Mouse (Mus musculus): ENCODE data around the gene Krtap4-6. TPM values are rescaled to one million over a fixed set of nuclear protein-coding genes. Genes with fewer than 3 reads are reported as not detected.

The Krtap4-6 gene
- polyA plus RNA-seq, 1 experiment from 2014 or later, result not detected

DNA sequence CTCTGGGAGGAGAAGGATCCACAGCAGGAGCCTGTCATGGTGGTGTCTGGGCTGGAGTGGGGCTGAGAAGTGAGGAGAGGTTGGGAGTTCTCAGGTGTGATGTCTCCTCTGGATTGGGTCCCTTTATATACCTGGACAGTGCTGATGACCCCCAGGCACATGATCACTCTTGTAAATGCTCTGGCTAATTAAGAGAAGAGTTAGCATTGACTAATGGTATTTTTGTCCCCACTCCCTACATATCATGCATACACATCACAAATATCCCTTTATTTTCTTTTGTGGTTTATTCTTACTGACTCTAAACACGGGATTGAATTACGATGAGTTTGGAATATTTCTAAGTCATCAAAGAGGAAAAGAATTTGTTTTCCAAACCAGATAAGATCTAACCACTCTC lies 45.4 kb downstream of the Krtap4-6 start, which contains the start of gene Gm11562:
Gene Gm11562, minus strand, starts transcription at position 101 of the 400 bp plus-strand sequence.
- Histone ChIP-seq H3K9me3 (ENCODE audit: control insufficient read depth, low read length) (no peaks in the 10 kb centered on the region), H3K4me2 (replicated peaks; ENCODE audit: low read depth, low read length) (no peak within 1 kb of the TSS), H3K9ac (ENCODE audit: low read depth, low read length) (no peak within 1 kb of the TSS), H3K27ac (ENCODE audit: low read depth, low read length) (no peak within 1 kb of the TSS), H3K4me3 (ENCODE audit: low read length) (no peak within 1 kb of the TSS), H3K4me1 (ENCODE audit: control insufficient read depth, insufficient read depth, low read length) (no peaks in the 10 kb centered on the region), H3K36me3 (ENCODE audit: control insufficient read depth, insufficient read depth, low read length) (no peaks in the 10 kb centered on the region), H3K27me3 (ENCODE audit: control insufficient read depth, insufficient read depth, low read length) (no peaks in the 10 kb centered on the region)
- WGBS, result 77% methylated on average over 2 of the region's 2 CpGs
- ATAC-seq (ENCODE audit: low FRiP score, low TSS enrichment), result no peak

Other genes starting within 250 kb of the Krtap4-6 start
- gene Krt12, start 243.7 kb downstream of the Krtap4-6 start, polyA plus RNA-seq (2014; fragmentation: Nextera tagmentation; extraction: Ambion mirVana), result not detected in 2 replicates
- gene Krt20, start 227.8 kb downstream of the Krtap4-6 start, polyA plus RNA-seq (2014; fragmentation: Nextera tagmentation; extraction: Ambion mirVana), result 0.22 and 0.36 TPM in 2 replicates
- gene Krt23, start 172.8 kb downstream of the Krtap4-6 start, polyA plus RNA-seq (2014; fragmentation: Nextera tagmentation; extraction: Ambion mirVana), result 24.7 and 33.3 TPM in 2 replicates
- 0.43 and 0.69 TPM in 2 replicates for gene Krt39, start 144.6 kb downstream of the Krtap4-6 start, polyA plus RNA-seq (2014; fragmentation: Nextera tagmentation; extraction: Ambion mirVana)
- not detected in 2 replicates for gene Krt40, start 122.8 kb downstream of the Krtap4-6 start, polyA plus RNA-seq (2014; fragmentation: Nextera tagmentation; extraction: Ambion mirVana)
- gene Krtap3-3, start 115.1 kb downstream of the Krtap4-6 start, polyA plus RNA-seq (2014; fragmentation: Nextera tagmentation; extraction: Ambion mirVana), result not detected in 2 replicates
- gene Krtap3-2, start 109.1 kb downstream of the Krtap4-6 start, polyA plus RNA-seq (2014; fragmentation: Nextera tagmentation; extraction: Ambion mirVana), result not detected in 2 replicates
- not detected in 2 replicates for gene Gm11939, start 106.5 kb downstream of the Krtap4-6 start, polyA plus RNA-seq (2014; fragmentation: Nextera tagmentation; extraction: Ambion mirVana)
- not detected in 2 replicates for gene Krtap3-1, start 99.3 kb downstream of the Krtap4-6 start, polyA plus RNA-seq (2014; fragmentation: Nextera tagmentation; extraction: Ambion mirVana)
- gene Krtap1-5, start 84.9 kb downstream of the Krtap4-6 start, polyA plus RNA-seq (2014; fragmentation: Nextera tagmentation; extraction: Ambion mirVana), result not detected in 2 replicates
- not detected in 2 replicates for gene Krtap1-4, start 82.3 kb downstream of the Krtap4-6 start, polyA plus RNA-seq (2014; fragmentation: Nextera tagmentation; extraction: Ambion mirVana)
- not detected in 2 replicates for gene Krtap1-3, start 74.6 kb downstream of the Krtap4-6 start, polyA plus RNA-seq (2014; fragmentation: Nextera tagmentation; extraction: Ambion mirVana)
- gene Krtap9-3, start 67.9 kb downstream of the Krtap4-6 start, polyA plus RNA-seq (2014; fragmentation: Nextera tagmentation; extraction: Ambion mirVana), result not detected in 2 replicates
- gene Gm11938, start 62.7 kb downstream of the Krtap4-6 start, polyA plus RNA-seq (2014; fragmentation: Nextera tagmentation; extraction: Ambion mirVana), result not detected in 2 replicates
- gene Gm11937, start 55.8 kb downstream of the Krtap4-6 start, polyA plus RNA-seq (2014; fragmentation: Nextera tagmentation; extraction: Ambion mirVana), result not detected in 2 replicates
- not detected in 2 replicates for gene Krtap2-4, start 51.1 kb downstream of the Krtap4-6 start, polyA plus RNA-seq (2014; fragmentation: Nextera tagmentation; extraction: Ambion mirVana)
- not detected in 2 replicates for gene Gm11562, start 45.5 kb downstream of the Krtap4-6 start, polyA plus RNA-seq (2014; fragmentation: Nextera tagmentation; extraction: Ambion mirVana)
- gene Krtap4-1, start 37.7 kb downstream of the Krtap4-6 start, polyA plus RNA-seq (2014; fragmentation: Nextera tagmentation; extraction: Ambion mirVana), result not detected in 2 replicates
- gene Krtap4-2, start 30.9 kb downstream of the Krtap4-6 start, polyA plus RNA-seq (2014; fragmentation: Nextera tagmentation; extraction: Ambion mirVana), result not detected in 2 replicates
- not detected in 2 replicates for gene Krtap4-7, start 21.9 kb downstream of the Krtap4-6 start, polyA plus RNA-seq (2014; fragmentation: Nextera tagmentation; extraction: Ambion mirVana)
- gene Gm11555, start 15.7 kb downstream of the Krtap4-6 start, polyA plus RNA-seq (2014; fragmentation: Nextera tagmentation; extraction: Ambion mirVana), result not detected in 2 replicates
- not detected in 2 replicates for gene Gm11563, start 7.0 kb downstream of the Krtap4-6 start, polyA plus RNA-seq (2014; fragmentation: Nextera tagmentation; extraction: Ambion mirVana)
- gene Gm14190, start 24.8 kb upstream of the Krtap4-6 start, polyA plus RNA-seq (2014; fragmentation: Nextera tagmentation; extraction: Ambion mirVana), result not detected in 2 replicates
- not detected in 2 replicates for gene Gm14180, start 68.3 kb upstream of the Krtap4-6 start, polyA plus RNA-seq (2014; fragmentation: Nextera tagmentation; extraction: Ambion mirVana)
- gene Gm11595, start 107.0 kb upstream of the Krtap4-6 start, polyA plus RNA-seq (2014; fragmentation: Nextera tagmentation; extraction: Ambion mirVana), result not detected in 2 replicates
- gene Krtap4-8, start 114.7 kb upstream of the Krtap4-6 start, polyA plus RNA-seq (2014; fragmentation: Nextera tagmentation; extraction: Ambion mirVana), result not detected in 2 replicates
- gene Krtap4-9, start 119.2 kb upstream of the Krtap4-6 start, polyA plus RNA-seq (2014; fragmentation: Nextera tagmentation; extraction: Ambion mirVana), result not detected in 2 replicates
- gene Gm11596, start 127.5 kb upstream of the Krtap4-6 start, polyA plus RNA-seq (2014; fragmentation: Nextera tagmentation; extraction: Ambion mirVana), result not detected in 2 replicates
- gene Gm11569, start 133.0 kb upstream of the Krtap4-6 start, polyA plus RNA-seq (2014; fragmentation: Nextera tagmentation; extraction: Ambion mirVana), result not detected in 2 replicates
- gene Gm11554, start 138.5 kb upstream of the Krtap4-6 start, polyA plus RNA-seq (2014; fragmentation: Nextera tagmentation; extraction: Ambion mirVana), result not detected in 2 replicates
- not detected in 2 replicates for gene Krtap4-13, start 143.9 kb upstream of the Krtap4-6 start, polyA plus RNA-seq (2014; fragmentation: Nextera tagmentation; extraction: Ambion mirVana)
- gene Gm11564, start 149.7 kb upstream of the Krtap4-6 start, polyA plus RNA-seq (2014; fragmentation: Nextera tagmentation; extraction: Ambion mirVana), result not detected in 2 replicates
- gene 2300003K06Rik, start 172.1 kb upstream of the Krtap4-6 start, polyA plus RNA-seq (2014; fragmentation: Nextera tagmentation; extraction: Ambion mirVana), result not detected in 2 replicates
- not detected in 2 replicates for gene Krtap4-16, start 185.6 kb upstream of the Krtap4-6 start, polyA plus RNA-seq (2014; fragmentation: Nextera tagmentation; extraction: Ambion mirVana)
- not detected in 2 replicates for gene Gm11568, start 192.0 kb upstream of the Krtap4-6 start, polyA plus RNA-seq (2014; fragmentation: Nextera tagmentation; extraction: Ambion mirVana)
- gene Gm11559, start 198.5 kb upstream of the Krtap4-6 start, polyA plus RNA-seq (2014; fragmentation: Nextera tagmentation; extraction: Ambion mirVana), result not detected in 2 replicates
- gene Krtap9-1, start 207.4 kb upstream of the Krtap4-6 start, polyA plus RNA-seq (2014; fragmentation: Nextera tagmentation; extraction: Ambion mirVana), result not detected in 2 replicates
- not detected in 2 replicates for gene Gm11567, start 213.2 kb upstream of the Krtap4-6 start, polyA plus RNA-seq (2014; fragmentation: Nextera tagmentation; extraction: Ambion mirVana)
- not detected in 2 replicates for gene Krtap31-1, start 242.0 kb upstream of the Krtap4-6 start, polyA plus RNA-seq (2014; fragmentation: Nextera tagmentation; extraction: Ambion mirVana)
- gene Gm11565, start 248.8 kb upstream of the Krtap4-6 start, polyA plus RNA-seq (2014; fragmentation: Nextera tagmentation; extraction: Ambion mirVana), result not detected in 2 replicates

Measured in kidney, embryonic 14.5 days (tissue).